Mouse (Mus musculus): ENCODE results near the gene Gm10974.

GRCm38 (mm10) chr7:66416829-66417228 lies 51.1 kb downstream of the Gm10974 start:
- TF ChIP-seq CTCF (IDR thresholded peaks at IDR 0.05; ENCODE audit: insufficient read depth, low read length) (no peak), POLR2A (IDR thresholded peaks at IDR 0.05; ENCODE audit: borderline replicate concordance, extremely low read depth, low read depth, low read length) (no peak)

All from lung, adult 2 months (tissue).